Mouse (Mus musculus) heart, embryonic 14.5 days (tissue): ENCODE measurements around the gene Cbr2. TPM values are rescaled to one million over a fixed set of nuclear protein-coding genes. Genes with fewer than 3 reads are reported as not detected.
"Not testable (repeated sequence)": the region's sequence is repeated elsewhere in the genome, so short reads cannot be mapped to it uniquely, and the experiment has no call there.

Experiments used
- ATAC-seq: fragments of 200-750 bp; cut with Nextera tagmentation; 2 replicates; pipeline ENCODE4 v1.8.0; 2017; ENCODE audit warnings: low read depth, moderate TSS enrichment; ENCODE audit not compliant: insufficient number of reproducible peaks, insufficient read depth, low FRiP score
- H3K27ac ChIP-seq, 2 experiments: fragments of 200-500 bp in 1 of 2; fragments of 300-500 bp in 1 of 2; sonication (generic) in 1 of 2; replicated peaks in 1 of 2; 2 replicates each; pipeline ENCODE4 v1.5.1; 2012 to 2014; ENCODE audit warnings: low read depth in 2 of 2, low read length in 2 of 2, control low read depth in 1 of 2, mild to moderate bottlenecking in 1 of 2, mixed read lengths in 1 of 2; ENCODE audit not compliant: control insufficient read depth in 1 of 2, insufficient read depth in 1 of 2
- H3K27me3 ChIP-seq: fragments of 300-500 bp; sonication (generic); 2 replicates; pipeline ENCODE4 v1.6.1; 2014; ENCODE audit warnings: mild to moderate bottlenecking, low read length, control low read depth; ENCODE audit not compliant: control insufficient read depth, insufficient read depth
- H3K36me3 ChIP-seq: fragments of 300-500 bp; sonication (generic); 2 replicates; pipeline ENCODE4 v1.6.1; 2014; ENCODE audit warnings: mild to moderate bottlenecking, control low read depth, low read length, mixed read lengths; ENCODE audit not compliant: control insufficient read depth, insufficient read depth
- H3K4me1 ChIP-seq, 2 experiments: fragments of 200-500 bp in 1 of 2; fragments of 300-500 bp in 1 of 2; sonication (generic) in 1 of 2; 2 replicates each; pipeline ENCODE4 v1.6.1; 2012 to 2014; ENCODE audit warnings: low read length in 2 of 2, control low read depth in 1 of 2, mixed read lengths in 1 of 2; ENCODE audit not compliant: control insufficient read depth in 2 of 2, insufficient read depth in 2 of 2
- H3K4me2 ChIP-seq: fragments of 300-500 bp; sonication (generic); 2 replicates; pipeline ENCODE4 v1.6.1; 2014; ENCODE audit warnings: mild to moderate bottlenecking, low read length
- H3K4me3 ChIP-seq, 2 experiments: fragments of 200-500 bp in 1 of 2; fragments of 300-500 bp in 1 of 2; sonication (generic) in 1 of 2; 2 replicates each; pipeline ENCODE4 v1.5.1; 2012 to 2014; ENCODE audit warnings: low read length in 2 of 2, mild to moderate bottlenecking in 2 of 2, control low read depth in 1 of 2, low read depth in 1 of 2, moderate library complexity in 1 of 2; ENCODE audit not compliant: control insufficient read depth in 1 of 2, insufficient read depth in 1 of 2
- H3K9ac ChIP-seq: fragments of 300-500 bp; sonication (generic); 2 replicates; pipeline ENCODE4 v1.6.1; 2014; ENCODE audit warnings: mild to moderate bottlenecking, low read length
- H3K9me3 ChIP-seq: fragments of 300-500 bp; sonication (generic); 2 replicates; pipeline ENCODE4 v1.6.1; 2016; ENCODE audit warnings: low read length, control low read depth; ENCODE audit not compliant: control insufficient read depth
- WGBS: fragments of 180-500 bp; shearing (Covaris S2); extraction: QIAGEN DNeasy Blood & Tissue Kit; methylation state at CpG from one replicate; pipeline ENCODE4 v1.1.7; 2014; 5-methylcytosine and 5-hydroxymethylcytosine counted together
- polyA plus RNA-seq: library from polyadenylated mRNA; unstranded; fragments of >200 nt; fragmentation: Nextera tagmentation; extraction: Ambion mirVana; gene quantifications from 2 replicates; pipeline ENCODE4 v1.2.1, GENCODE M21; 2014

Gene Cbr2
- polyA plus RNA-seq, 1 experiment from 2014 or later = 4.7 TPM

DNA sequence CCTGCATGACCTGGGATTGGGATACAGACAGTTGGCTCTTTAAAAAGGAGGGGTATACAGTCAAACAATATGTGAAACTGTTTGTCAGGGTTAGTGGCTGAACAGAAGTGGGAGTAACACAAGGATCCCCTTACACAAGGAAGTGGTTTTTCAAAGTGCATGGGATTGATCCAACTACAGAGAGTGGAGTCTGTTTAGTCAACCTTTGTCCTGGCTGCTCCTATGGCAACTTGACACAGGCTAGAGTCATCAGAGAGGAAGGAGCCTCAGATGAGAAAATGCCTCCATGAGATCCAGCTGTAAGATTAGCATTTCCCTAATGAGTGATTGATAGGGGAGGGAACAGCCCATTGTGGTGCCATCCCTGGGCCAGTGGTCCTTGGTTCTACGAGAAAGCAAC is 36.3 kb upstream of the Cbr2 start:
- no peak for ATAC-seq
- Histone ChIP-seq H3K4me2 (no peak overlapping the region), H3K9ac (no peak overlapping the region), H3K9me3 (no peaks in the 10 kb centered on the region), H3K4me1 (no peaks in the 10 kb centered on the region), H3K27ac (no peak overlapping the region), H3K27me3 (peaks cover 11% of the 10 kb centered on the region; the same call in 1 of the 2 replicates), H3K36me3 (no peaks in the 10 kb centered on the region), H3K4me3 (no peak overlapping the region)
- WGBS = 56% methylated on average over 1 of the region's 1 CpGs

DNA sequence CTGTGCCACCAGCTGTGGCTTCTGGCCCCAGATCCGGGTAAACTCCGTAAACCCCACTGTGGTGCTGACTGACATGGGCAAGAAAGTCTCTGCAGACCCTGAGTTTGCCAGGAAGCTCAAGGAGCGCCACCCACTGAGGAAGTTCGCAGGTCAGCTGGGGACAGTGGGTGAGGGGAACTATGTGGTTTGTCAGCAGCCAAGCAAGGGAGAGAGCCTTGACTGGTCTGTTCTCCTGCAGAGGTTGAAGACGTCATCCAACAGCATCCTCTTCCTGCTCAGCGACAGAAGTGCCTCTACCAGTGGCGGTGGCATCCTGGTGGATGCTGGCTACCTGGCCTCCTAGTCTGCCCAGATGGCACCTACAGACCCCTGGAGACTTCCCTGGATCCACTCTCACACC is 35.1 kb upstream of the Cbr2 start:
- H3K4me1 ChIP-seq, H3K36me3 ChIP-seq, H3K4me3 ChIP-seq, H3K9me3 ChIP-seq, H3K4me2 ChIP-seq, ATAC-seq, H3K9ac ChIP-seq, H3K27ac ChIP-seq: not testable (repeated sequence)
- peaks cover 16% of the 10 kb centered on the region; the same call in 1 of the 2 replicates for H3K27me3 ChIP-seq
- WGBS = 43% methylated on average over 4 of the region's 7 CpGs

DNA sequence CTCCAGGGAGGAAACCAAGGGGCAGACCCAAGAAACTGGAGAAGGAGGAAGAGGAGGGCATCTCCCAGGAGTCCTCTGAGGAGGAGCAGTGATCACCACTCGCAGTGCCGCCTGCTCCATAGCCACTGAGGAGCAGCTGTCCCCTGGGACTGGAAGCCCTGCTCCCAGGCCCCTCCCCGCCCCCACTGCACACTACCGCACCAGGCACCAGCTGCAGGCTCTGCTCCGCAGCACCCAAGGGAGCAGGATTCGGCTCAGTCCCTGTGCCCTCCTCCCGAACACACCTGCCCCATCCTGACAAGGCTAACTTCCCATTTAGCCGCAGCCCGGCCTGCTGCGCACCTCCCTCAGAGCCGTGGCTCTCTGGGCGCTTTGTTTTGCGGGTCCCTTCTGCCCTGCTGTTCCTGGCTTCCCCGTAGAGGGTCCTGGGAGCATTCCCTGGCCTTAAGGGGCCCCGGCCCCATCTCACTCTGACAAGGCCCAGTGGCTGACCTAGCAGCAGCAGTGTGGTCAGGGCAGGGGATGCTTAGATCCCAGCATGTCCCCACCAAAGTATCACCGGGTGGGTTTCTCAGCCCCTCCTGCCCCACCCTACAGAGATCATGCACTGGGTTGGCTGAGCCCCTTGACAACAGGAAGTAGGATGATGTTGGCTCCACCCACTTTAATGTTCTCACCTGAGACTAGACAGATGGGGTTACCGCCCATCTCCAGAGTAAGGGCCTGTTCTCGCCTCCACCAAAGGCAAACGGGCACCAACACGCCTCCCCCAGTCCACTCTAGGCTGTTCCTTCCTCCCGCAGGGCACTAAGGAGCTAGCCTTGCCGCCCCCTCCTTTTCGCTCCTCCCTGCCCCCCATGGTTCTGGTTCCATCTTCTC is 31.4 kb upstream of the Cbr2 start:
- H3K4me2 ChIP-seq = peak overlapping the region; percentile 41
- H3K9ac ChIP-seq, H3K4me1 ChIP-seq, H3K27ac ChIP-seq, ATAC-seq, H3K4me3 ChIP-seq, H3K9me3 ChIP-seq, H3K36me3 ChIP-seq: not testable (repeated sequence)
- peaks cover 22% of the 10 kb centered on the region; the same call in 1 of the 2 replicates for H3K27me3 ChIP-seq
- WGBS = 16% methylated on average over 6 of the region's 23 CpGs

DNA sequence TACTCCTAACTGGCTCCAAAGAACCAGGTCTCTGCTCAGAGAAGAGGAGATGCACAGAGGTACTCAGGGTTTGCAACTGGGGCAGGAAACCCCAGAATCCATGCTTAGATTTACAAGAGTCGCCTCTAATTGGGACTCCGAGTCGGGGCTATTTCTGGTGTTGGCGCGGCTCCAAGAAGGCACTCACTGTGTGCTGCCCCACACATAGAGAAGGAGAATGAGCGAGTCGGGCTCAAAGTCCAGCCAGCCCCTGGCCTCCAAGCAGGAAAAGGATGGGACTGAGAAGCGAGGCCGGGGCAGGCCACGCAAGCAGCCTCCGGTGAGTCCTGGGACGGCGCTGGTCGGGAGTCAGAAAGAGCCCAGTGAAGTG is 30.7 kb upstream of the Cbr2 start, which contains the start of gene Hmga1b:
TSS of gene Hmga1b (plus strand) at position 123 of the 370 bp plus-strand sequence.
- H3K27ac ChIP-seq, H3K36me3 ChIP-seq, ATAC-seq, H3K4me3 ChIP-seq, H3K4me1 ChIP-seq: not testable (repeated sequence)
- Histone ChIP-seq H3K4me2 (peak within 1 kb of the TSS; percentile 41), H3K27me3 (peaks cover 22% of the 10 kb centered on the region; the same call in 1 of the 2 replicates), H3K9me3 (peaks cover 16% of the 10 kb centered on the region), H3K9ac (peak within 1 kb of the TSS; percentile 47)
- 11% methylated on average over 14 of the region's 14 CpGs for WGBS

DNA sequence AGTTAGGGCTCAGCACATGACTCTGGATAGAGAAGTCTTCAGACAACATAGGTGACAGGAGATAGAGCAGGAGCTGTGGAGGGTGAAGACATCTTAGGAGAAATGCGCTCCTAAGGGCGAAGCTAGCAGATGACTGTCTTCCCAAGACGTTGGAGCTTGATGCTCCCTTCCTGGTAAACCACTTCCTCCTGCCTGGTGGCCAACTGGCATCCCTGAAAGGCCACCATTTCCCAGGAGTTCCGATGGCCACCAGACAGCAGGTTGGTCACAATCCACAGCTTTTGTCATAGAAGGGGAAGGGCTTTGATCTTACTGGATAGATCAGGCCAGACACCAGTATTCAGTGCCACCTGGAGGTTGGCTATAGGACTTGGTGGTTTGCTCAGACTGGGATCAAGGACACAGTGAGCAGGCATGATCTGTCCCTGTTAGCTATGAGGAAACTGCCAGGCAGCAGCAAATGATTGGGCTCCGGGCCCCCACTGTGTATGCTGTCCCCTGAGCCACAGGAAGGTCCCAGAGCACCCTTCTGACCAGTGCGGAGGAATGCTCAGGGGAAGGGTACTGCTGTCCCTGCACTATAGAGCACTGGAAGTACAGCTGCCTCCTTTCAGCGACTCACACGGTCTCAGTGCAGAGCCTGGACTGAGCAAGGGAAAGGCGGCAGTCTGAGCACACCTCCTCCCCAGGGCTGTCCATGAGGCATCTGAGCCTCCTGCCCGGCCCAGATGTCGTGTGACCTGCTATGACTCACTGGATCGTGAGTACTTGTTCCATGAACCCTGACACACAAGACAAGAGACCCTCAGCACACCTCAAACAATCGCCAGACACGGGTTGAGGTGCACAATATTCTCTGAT is 30.1 kb upstream of the Cbr2 start:
- Histone ChIP-seq H3K4me2 (peak overlapping the region; percentile 41), H3K36me3 (no peaks in the 10 kb centered on the region), H3K4me1 (peaks cover 6 to 7% of the 10 kb centered on the region in 2 experiments), H3K27me3 (peaks cover 22% of the 10 kb centered on the region; the same call in 1 of the 2 replicates), H3K4me3 (no peak overlapping the region), H3K9ac (peak overlapping the region; percentile 47), H3K9me3 (peaks cover 17% of the 10 kb centered on the region), H3K27ac (no peak overlapping the region)
- no peak for ATAC-seq
- 51% methylated on average over 14 of the region's 14 CpGs for WGBS

DNA sequence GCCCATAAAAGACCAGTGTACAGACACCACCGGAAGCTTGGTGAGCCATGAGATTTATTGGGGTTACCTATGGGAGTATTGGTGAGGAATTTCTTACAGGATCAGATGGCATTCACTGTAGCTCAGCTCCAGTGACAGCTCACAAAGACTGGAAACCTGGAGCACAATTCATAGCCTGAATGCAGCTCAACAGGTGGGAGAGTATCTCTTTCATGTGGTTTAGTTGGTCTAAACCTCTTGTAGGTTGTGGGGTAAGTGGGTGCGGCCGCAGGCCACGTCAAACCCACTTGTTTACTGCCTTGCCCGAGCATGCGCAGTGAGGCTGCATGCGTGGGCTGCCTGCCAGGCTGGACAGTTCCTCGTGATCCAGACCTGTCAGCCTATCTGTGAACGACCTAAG is 28.3 kb upstream of the Cbr2 start:
- Histone ChIP-seq H3K27me3 (peaks cover 16% of the 10 kb centered on the region; the same call in 1 of the 2 replicates), H3K4me1 (peaks cover 6 to 7% of the 10 kb centered on the region in 2 experiments), H3K36me3 (no peaks in the 10 kb centered on the region), H3K27ac (no peak overlapping the region), H3K4me2 (no peak overlapping the region), H3K4me3 (no peak overlapping the region), H3K9ac (no peak overlapping the region), H3K9me3 (peaks cover 20% of the 10 kb centered on the region)
- 64% methylated on average over 9 of the region's 9 CpGs for WGBS
- no peak for ATAC-seq

DNA sequence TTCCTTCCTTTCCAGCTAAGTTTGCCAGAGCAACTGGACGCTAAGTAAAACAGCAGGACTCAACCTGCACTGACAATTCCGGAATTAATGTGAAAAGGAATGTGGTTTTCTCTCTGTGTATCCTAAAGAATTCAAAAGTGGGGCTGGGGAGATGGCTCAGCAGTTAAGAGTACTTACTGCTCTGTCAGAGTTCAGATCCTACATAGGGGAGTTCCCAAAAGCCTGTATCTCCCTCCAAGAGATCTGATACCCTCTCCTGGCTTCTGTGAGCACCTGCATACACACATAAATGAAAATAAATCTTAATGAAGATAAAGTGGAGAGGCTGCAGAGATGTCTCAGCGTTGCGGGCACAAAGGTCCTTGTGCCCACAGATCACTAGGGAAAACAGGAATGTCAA is 19.7 kb upstream of the Cbr2 start:
- Histone ChIP-seq H3K27me3 (no peaks in the 10 kb centered on the region), H3K4me1 (no peaks in the 10 kb centered on the region), H3K9me3 (no peaks in the 10 kb centered on the region), H3K36me3 (no peaks in the 10 kb centered on the region), H3K4me3 (no peak overlapping the region), H3K27ac (no peak overlapping the region), H3K9ac (no peak overlapping the region), H3K4me2 (no peak overlapping the region)
- no peak for ATAC-seq
- 68% methylated on average over 4 of the region's 4 CpGs for WGBS
